Mouse (Mus musculus): ENCODE data around the gene Zfp609. TPM values are rescaled to one million over a fixed set of nuclear protein-coding genes. Genes with fewer than 3 reads are reported as not detected.

The Zfp609 gene
- polyA plus RNA-seq, 1 experiment from 2014 or later = 12.1 TPM

DNA sequence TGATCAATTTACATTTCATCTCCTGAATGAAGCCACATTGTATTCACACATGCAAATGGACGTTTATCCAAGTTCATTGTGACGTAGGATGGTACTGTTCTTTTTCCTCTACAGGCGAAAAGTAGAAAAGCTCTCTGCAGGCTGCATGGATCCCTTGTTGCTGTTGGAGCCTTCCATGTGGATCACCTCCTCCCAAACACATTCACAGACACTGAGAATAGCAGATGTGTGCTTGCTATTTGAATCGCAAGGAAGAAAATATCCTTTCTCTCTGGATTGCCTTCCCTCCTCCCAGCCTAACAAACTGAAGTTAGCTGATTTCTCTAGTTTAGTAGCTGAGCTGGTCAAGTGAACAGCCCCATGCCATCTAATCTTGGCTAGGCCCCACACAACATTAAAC is 2.9 kb upstream of the Zfp609 start:
- no peak for ATAC-seq (ENCODE audit: low FRiP score, low read depth)
- no peaks in the 10 kb centered on the region for H3K9me3 ChIP-seq
- H3K4me1 ChIP-seq = peaks cover 32% of the 10 kb centered on the region
- H3K4me2 ChIP-seq (replicated peaks) = no peak overlapping the region
- no peak overlapping the region for H3K4me3 ChIP-seq
- H3K36me3 ChIP-seq = no peaks in the 10 kb centered on the region
- H3K9ac ChIP-seq = no peak overlapping the region
- 62% methylated on average over 4 of the region's 4 CpGs for WGBS
- no peaks in the 10 kb centered on the region; the same call in 1 of the 2 replicates for H3K27me3 ChIP-seq (replicated peaks)
- H3K27ac ChIP-seq = no peak overlapping the region

DNA sequence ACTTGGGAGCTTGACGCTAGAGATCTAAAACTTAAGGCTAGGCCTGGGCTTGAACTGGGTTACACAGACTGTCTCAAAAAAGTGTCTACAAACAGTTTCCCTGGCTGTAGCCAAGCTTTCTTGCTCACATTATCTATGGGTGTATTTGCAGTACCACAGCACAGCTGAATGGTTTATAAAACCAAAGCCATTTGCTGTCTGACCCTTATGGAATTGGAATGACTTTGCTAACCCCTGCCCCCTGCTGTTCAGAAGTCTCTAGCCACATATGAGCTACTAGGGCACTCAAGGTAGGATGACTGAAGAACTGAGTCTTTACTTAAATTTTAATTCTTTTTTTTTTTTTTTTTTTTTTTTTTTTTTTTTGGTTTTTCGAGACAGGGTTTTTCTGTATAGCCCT is 2.0 kb upstream of the Zfp609 start:
- WGBS = 89% methylated on average over 1 of the region's 2 CpGs

DNA sequence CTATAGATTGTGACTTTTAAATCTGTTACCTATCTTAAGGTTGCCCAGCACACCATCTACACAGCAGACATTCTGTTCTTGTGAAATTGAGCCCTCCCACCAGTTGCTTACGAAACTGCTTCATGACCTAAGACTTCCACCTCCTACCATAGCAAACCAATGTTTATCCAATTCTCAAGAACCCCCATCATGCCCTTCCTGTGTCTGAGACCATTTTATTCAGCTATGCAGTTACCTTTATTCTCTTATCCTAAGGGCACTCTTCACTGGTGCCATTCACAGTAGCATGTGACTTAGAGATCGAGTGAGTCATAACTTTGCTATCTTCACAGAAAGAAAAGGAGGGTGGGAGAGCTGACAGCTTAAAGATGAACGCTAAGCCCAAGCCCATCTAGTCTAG is 1.1 kb upstream of the Zfp609 start:
- 39% methylated on average over 3 of the region's 3 CpGs for WGBS
- no peaks in the 10 kb centered on the region for H3K36me3 ChIP-seq
- H3K27me3 ChIP-seq (replicated peaks) = no peaks in the 10 kb centered on the region; the same call in 1 of the 2 replicates
- ATAC-seq (ENCODE audit: low FRiP score, low read depth) = no peak
- peaks cover 44% of the 10 kb centered on the region for H3K4me1 ChIP-seq
- no peaks in the 10 kb centered on the region for H3K9me3 ChIP-seq
- H3K9ac ChIP-seq = no peak overlapping the region; the same call in 1 of the 2 replicates
- no peak overlapping the region; the same call in 1 of the 2 replicates for H3K4me3 ChIP-seq
- H3K27ac ChIP-seq = no peak overlapping the region
- peak overlapping the region; percentile 69 for H3K4me2 ChIP-seq (replicated peaks)

More for the DNA sequence above, 2.0 kb upstream of the Zfp609 start:
- Histone ChIP-seq H3K9ac (no peak overlapping the region), H3K27ac (no peak overlapping the region), H3K36me3 (no peaks in the 10 kb centered on the region), H3K4me2 (replicated peaks) (no peak overlapping the region), H3K27me3 (replicated peaks) (no peaks in the 10 kb centered on the region; the same call in 1 of the 2 replicates), H3K4me3 (no peak overlapping the region), H3K4me1 (peaks cover 35% of the 10 kb centered on the region), H3K9me3 (no peaks in the 10 kb centered on the region)
- no peak for ATAC-seq (ENCODE audit: low FRiP score, low read depth)

DNA sequence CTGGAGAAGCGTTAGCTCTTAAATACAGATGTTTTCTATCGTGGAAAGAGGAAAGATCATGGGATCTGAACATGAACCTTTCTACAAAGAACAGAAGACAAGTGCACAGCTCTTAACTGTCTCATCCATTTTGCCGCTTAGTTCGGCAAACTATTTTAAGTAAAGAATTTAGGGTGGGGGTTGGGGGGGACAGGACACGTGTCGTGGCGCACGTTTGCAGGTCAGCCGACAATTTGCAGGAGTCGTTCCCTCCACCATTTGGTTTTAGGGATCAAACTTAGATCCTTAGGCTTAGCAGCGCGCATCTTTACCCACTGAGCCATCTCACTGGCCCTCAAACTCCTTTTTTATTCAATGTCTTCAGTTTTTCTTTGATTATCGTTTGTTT is 646 bp upstream of the Zfp609 start:
- Histone ChIP-seq H3K9me3 (no peaks in the 10 kb centered on the region), H3K27ac (no peak overlapping the region), H3K4me3 (peak overlapping the region; percentile 95), H3K4me1 (peaks cover 47% of the 10 kb centered on the region), H3K4me2 (replicated peaks) (peak overlapping the region; percentile 69), H3K27me3 (replicated peaks) (no peaks in the 10 kb centered on the region; the same call in 1 of the 2 replicates), H3K36me3 (no peaks in the 10 kb centered on the region), H3K9ac (peak overlapping the region; percentile 97)
- WGBS = 1% methylated on average over 13 of the region's 13 CpGs
- ATAC-seq (ENCODE audit: low FRiP score, low read depth) = no peak

DNA sequence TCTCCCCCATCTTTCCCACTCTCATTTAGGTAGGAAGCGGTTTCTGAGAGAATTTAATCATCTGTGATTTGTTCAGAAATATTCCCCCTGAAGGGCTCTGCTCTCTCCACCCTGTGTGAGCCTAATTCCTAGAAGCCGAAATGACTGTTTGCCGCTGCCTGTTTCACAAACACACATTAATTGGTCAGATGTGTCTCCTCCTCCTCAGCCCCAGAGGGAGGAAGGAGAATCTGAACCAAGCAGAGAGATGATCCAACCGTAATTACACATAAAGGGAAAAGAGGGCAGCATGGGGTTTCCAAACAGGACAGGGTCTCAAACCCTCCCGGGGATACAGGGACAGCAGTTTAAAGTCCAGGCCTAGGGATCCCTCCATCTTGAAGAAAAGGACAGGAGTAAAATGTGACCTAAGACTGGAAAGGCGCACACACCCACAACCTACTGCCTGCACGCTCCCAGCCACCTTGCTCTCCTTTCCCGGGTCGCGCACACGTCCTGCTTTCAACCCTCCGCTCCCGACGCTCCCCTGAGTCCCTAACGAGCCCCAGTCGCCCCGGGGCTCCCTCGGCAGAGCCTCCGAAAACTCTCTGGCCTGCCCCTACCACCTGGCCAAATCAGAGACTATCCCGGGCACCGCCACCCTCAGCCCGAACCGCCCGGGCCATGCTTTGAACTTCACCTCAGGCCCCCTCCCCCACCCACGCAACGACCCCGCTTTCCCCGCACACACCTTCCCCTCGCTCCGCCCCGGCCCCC is 598 bp downstream of the Zfp609 start:
- 0% methylated on average over 26 of the region's 31 CpGs for WGBS
- ATAC-seq (ENCODE audit: low FRiP score, low read depth) = peak; percentile 62
- Histone ChIP-seq H3K36me3 (no peaks in the 10 kb centered on the region), H3K27me3 (replicated peaks) (no peaks in the 10 kb centered on the region; the same call in 1 of the 2 replicates), H3K9me3 (no peaks in the 10 kb centered on the region), H3K4me3 (peak overlapping the region; percentile 95), H3K4me1 (peaks cover 45% of the 10 kb centered on the region), H3K9ac (peak overlapping the region; percentile 97), H3K27ac (peak overlapping the region; percentile 96), H3K4me2 (replicated peaks) (peak overlapping the region; percentile 69)

DNA sequence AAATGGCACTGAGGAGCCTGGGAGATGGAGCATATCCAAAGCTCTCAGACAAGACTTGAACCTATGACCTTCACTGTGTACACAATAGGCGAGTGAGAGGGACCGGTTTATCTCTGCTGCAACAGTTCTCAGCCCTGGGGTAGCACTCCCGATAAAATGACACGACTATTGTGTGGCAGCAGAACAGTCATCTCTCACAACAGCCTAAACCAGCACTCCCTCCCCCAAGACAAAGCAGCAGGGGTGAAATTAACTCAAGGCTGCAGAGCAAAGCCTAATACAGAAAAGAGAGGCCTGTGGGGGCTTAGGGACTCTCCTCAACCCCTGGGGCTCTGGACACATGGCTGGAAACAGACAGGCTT is 1.2 kb downstream of the Zfp609 start:
- Histone ChIP-seq H3K9me3 (no peaks in the 10 kb centered on the region), H3K4me3 (peak overlapping the region; percentile 95), H3K27ac (peak overlapping the region; percentile 96), H3K27me3 (replicated peaks) (no peaks in the 10 kb centered on the region; the same call in 1 of the 2 replicates), H3K36me3 (no peaks in the 10 kb centered on the region), H3K4me1 (peaks cover 42% of the 10 kb centered on the region), H3K4me2 (replicated peaks) (peak overlapping the region; percentile 69), H3K9ac (peak overlapping the region; percentile 97)
- WGBS = 0% methylated on average over 4 of the region's 4 CpGs
- peak; percentile 51 for ATAC-seq (ENCODE audit: low FRiP score, low read depth)

DNA sequence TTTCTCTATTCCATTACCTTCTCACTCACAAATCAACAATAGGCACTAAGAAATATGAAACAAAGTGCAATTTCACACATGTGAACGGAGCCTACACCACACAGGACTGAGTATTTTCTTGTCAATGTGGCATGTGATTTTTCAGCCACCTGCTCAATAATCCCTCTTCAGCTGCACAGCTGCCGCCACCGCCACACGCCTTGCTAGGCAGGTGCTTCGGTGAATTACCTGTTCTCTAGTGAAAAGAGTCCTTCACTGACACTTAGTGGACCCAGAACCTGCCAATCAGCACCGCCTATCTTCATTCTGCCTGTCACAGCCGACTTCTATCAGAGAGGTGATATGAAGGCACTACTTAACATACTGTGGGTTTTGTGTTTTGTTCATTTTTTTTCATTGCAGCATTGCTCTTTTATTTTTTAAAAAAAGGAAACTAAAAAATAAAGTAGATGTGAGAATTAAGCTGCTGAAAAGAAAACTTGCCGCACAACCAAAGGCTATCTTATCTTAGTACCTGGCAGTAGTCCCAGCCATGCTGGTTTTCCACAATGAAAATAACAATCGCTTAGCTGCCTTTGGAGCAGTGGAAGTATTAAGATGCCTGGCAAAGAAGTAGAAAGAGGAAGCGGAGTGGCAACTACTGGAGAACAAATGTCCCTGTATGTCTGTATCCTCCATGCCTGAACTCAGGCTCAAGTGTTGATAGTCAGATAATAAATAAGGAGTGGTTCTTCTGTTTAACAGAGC is 3.5 kb downstream of the Zfp609 start:
- no peak overlapping the region for H3K4me3 ChIP-seq
- no peak overlapping the region for H3K9ac ChIP-seq
- H3K36me3 ChIP-seq = no peaks in the 10 kb centered on the region
- H3K27me3 ChIP-seq (replicated peaks) = no peaks in the 10 kb centered on the region; the same call in 1 of the 2 replicates
- ATAC-seq (ENCODE audit: low FRiP score, low read depth) = no peak
- peaks cover 43% of the 10 kb centered on the region for H3K4me1 ChIP-seq
- H3K27ac ChIP-seq = no peak overlapping the region
- WGBS = 68% methylated on average over 10 of the region's 10 CpGs
- H3K9me3 ChIP-seq = no peaks in the 10 kb centered on the region
- H3K4me2 ChIP-seq (replicated peaks) = peak overlapping the region; percentile 36

DNA sequence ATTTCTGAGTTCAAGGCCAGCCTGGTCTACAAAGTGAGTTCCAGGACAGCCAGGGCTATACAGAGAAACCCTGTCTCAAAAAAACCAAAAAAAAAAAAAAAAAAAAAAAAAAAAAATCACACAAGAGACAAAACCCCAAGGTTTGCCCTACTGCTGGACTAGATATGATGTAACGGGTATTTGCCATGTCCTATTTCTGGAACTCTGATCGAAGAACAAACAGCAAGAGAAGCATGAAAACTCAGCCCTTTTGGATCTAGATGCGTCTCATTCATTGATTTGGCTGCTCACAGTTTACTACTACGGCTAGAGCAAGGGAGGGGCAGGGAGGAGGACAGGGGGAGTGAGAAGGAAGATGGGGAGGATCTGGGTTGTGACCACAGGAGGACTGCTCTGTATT is 5.4 kb downstream of the Zfp609 start:
- H3K36me3 ChIP-seq = peaks cover 2% of the 10 kb centered on the region; the same call in 1 of the 2 replicates
- no peak for ATAC-seq (ENCODE audit: low FRiP score, low read depth)
- H3K9me3 ChIP-seq = no peaks in the 10 kb centered on the region
- H3K4me2 ChIP-seq (replicated peaks) = no peak overlapping the region
- H3K27ac ChIP-seq = no peak overlapping the region
- WGBS = 77% methylated on average over 4 of the region's 4 CpGs
- peaks cover 43% of the 10 kb centered on the region for H3K4me1 ChIP-seq
- H3K4me3 ChIP-seq = no peak overlapping the region
- H3K27me3 ChIP-seq (replicated peaks) = no peaks in the 10 kb centered on the region
- no peak overlapping the region for H3K9ac ChIP-seq

DNA sequence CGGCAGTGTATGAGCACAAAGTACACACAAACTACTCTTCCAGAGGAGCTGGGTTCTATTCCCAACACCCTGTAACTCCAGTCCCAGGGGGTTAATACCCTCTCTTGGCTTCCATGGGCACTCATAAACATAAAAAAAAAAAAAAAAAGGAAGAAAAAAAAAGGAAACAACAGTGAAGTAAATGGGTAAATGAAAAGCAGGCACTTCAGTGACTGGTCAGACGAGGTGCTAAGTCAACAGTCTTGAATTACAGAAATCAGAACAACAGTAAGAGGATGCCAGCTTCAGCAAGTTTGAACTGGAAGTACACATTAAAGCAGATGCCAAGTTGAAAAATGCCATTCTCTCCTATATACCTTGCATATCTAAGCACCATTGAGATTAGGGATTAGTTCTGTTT is 7.1 kb downstream of the Zfp609 start:
- no peak overlapping the region for H3K27ac ChIP-seq
- no peak overlapping the region for H3K4me3 ChIP-seq
- peaks cover 8% of the 10 kb centered on the region; the same call in 1 of the 2 replicates for H3K36me3 ChIP-seq
- H3K9me3 ChIP-seq = no peaks in the 10 kb centered on the region
- peaks cover 33% of the 10 kb centered on the region for H3K4me1 ChIP-seq
- no peak for ATAC-seq (ENCODE audit: low FRiP score, low read depth)
- 72% methylated on average over 2 of the region's 2 CpGs for WGBS
- no peak overlapping the region for H3K9ac ChIP-seq
- no peaks in the 10 kb centered on the region for H3K27me3 ChIP-seq (replicated peaks)
- H3K4me2 ChIP-seq (replicated peaks) = no peak overlapping the region

DNA sequence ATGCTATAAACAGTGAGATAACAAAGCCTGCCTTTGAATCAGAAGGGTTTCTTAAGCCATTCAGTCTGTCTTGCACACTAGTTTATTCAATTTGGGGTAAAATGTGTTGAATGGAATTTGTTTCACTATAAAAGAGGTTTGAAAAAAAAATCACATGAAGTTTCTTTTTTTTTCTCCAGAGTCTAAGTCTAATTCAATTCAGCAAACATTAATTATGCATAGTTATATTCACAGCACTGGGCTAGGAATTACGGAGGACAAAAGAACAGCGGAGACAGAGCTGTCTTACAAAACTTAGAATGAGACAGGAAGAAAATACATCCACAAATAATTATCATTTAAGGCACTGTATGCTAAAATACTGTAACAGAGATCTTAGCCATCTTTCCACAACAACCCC is 9.0 kb downstream of the Zfp609 start:
- H3K36me3 ChIP-seq = peaks cover 8% of the 10 kb centered on the region; the same call in 1 of the 2 replicates
- peaks cover 16% of the 10 kb centered on the region for H3K4me1 ChIP-seq
- H3K9me3 ChIP-seq = no peaks in the 10 kb centered on the region
- H3K9ac ChIP-seq = no peak overlapping the region
- ATAC-seq (ENCODE audit: low FRiP score, low read depth) = no peak
- no peak overlapping the region for H3K27ac ChIP-seq
- no peak overlapping the region for H3K4me2 ChIP-seq (replicated peaks)
- H3K27me3 ChIP-seq (replicated peaks) = no peaks in the 10 kb centered on the region
- WGBS = 51% methylated on average over 2 of the region's 2 CpGs
- H3K4me3 ChIP-seq = no peak overlapping the region

DNA sequence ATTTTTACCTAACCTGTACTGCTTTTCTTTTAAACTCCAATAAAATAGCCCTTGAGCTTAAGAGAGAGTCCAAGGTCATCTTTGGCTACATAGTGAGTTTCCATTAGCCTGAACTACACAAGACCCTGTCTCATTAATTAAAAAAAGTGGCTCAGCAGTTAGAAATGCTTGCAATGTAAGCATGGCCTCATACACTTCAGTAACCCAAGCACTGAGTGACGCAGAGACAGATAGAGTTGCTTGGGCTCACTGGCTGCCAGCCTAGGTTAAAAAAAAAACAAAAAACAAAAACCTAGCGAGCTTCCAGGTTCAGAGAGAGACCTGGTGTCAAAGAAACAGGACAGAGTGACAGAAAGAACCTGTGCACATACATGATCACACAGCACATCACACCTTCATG is 14.5 kb downstream of the Zfp609 start:
- Histone ChIP-seq H3K4me1 (no peaks in the 10 kb centered on the region), H3K4me3 (no peak overlapping the region), H3K4me2 (replicated peaks) (no peak overlapping the region), H3K27ac (no peak overlapping the region), H3K9me3 (no peaks in the 10 kb centered on the region), H3K27me3 (replicated peaks) (no peaks in the 10 kb centered on the region), H3K36me3 (peaks cover 8% of the 10 kb centered on the region; the same call in 1 of the 2 replicates), H3K9ac (no peak overlapping the region)
- no peak for ATAC-seq (ENCODE audit: low FRiP score, low read depth)
- 89% methylated on average over 2 of the region's 2 CpGs for WGBS

DNA sequence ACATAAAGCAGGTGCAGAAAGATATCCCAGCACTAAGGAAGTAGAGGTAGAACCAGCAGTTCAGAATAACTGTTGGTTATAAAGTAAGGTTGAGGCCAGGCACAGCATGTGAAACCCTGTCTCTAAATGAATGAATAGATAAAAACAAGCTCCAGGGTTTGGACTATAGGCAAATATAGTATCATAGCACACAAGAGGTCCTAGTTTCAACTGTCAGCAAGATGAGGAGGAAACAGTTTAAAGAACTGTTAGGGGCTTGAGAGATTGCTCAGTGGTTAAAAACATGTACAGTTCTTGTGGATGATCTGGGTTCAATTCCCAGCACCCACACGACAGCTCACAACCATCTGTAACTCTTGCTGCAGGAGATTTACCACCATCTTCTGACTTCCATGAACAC is 15.6 kb downstream of the Zfp609 start:
- no peak overlapping the region for H3K4me3 ChIP-seq
- H3K9ac ChIP-seq = no peak overlapping the region
- H3K9me3 ChIP-seq = no peaks in the 10 kb centered on the region
- no peaks in the 10 kb centered on the region for H3K27me3 ChIP-seq (replicated peaks)
- peaks cover 3% of the 10 kb centered on the region; the same call in 1 of the 2 replicates for H3K36me3 ChIP-seq
- WGBS = 86% methylated on average over 1 of the region's 1 CpGs
- no peak overlapping the region for H3K27ac ChIP-seq
- no peak overlapping the region for H3K4me2 ChIP-seq (replicated peaks)
- no peaks in the 10 kb centered on the region for H3K4me1 ChIP-seq
- no peak for ATAC-seq (ENCODE audit: low FRiP score, low read depth)

Data from neural tube, embryonic 12.5 days (tissue).